Mouse (Mus musculus) limb, embryonic 11.5 days (tissue): ENCODE data around the gene Lpar6. TPM values are rescaled to one million over a fixed set of nuclear protein-coding genes. Genes with fewer than 3 reads are reported as not detected.

Source experiments
- ATAC-seq: fragments of 200-750 bp; cut with Nextera tagmentation; 2 replicates; pipeline ENCODE4 v1.8.0; 2017; ENCODE audit warnings: low read depth; ENCODE audit not compliant: insufficient number of reproducible peaks, low FRiP score, low TSS enrichment
- DNase-seq: peaks from one replicate; pipeline ENCODE4 v3.0.0-alpha.2; 2015; ENCODE audit warnings: low spot score
- H3K27ac ChIP-seq: fragments of 300-500 bp; sonication (generic); replicated peaks from 2 replicates; pipeline ENCODE4 v1.5.1; 2014; ENCODE audit warnings: low read depth, mild to moderate bottlenecking, low read length
- H3K27me3 ChIP-seq: fragments of 300-500 bp; sonication (generic); 2 replicates; pipeline ENCODE4 v1.6.1; 2014; ENCODE audit warnings: mild to moderate bottlenecking, low read length, mixed read lengths; ENCODE audit not compliant: control insufficient read depth, insufficient read depth
- H3K36me3 ChIP-seq: fragments of 300-500 bp; sonication (generic); 2 replicates; pipeline ENCODE4 v1.6.1; 2014; ENCODE audit warnings: mild to moderate bottlenecking, low read length, moderate library complexity, mixed read lengths; ENCODE audit not compliant: control insufficient read depth, insufficient read depth
- H3K4me1 ChIP-seq: fragments of 300-500 bp; sonication (generic); 2 replicates; pipeline ENCODE4 v1.6.1; 2014; ENCODE audit warnings: low read length, mixed read lengths; ENCODE audit not compliant: control insufficient read depth, insufficient read depth
- H3K4me2 ChIP-seq: fragments of 300-500 bp; sonication (generic); 2 replicates; pipeline ENCODE4 v1.6.1; 2014; ENCODE audit warnings: low read depth, mild to moderate bottlenecking, moderate library complexity; ENCODE audit not compliant: severe bottlenecking
- H3K4me3 ChIP-seq: fragments of 300-500 bp; sonication (generic); 2 replicates; pipeline ENCODE4 v1.5.1; 2014; ENCODE audit warnings: low read depth, low read length
- H3K9ac ChIP-seq: fragments of 300-500 bp; sonication (generic); 2 replicates; pipeline ENCODE4 v1.6.1; 2014; ENCODE audit warnings: mild to moderate bottlenecking, low read length
- H3K9me3 ChIP-seq: fragments of 300-500 bp; sonication (generic); 2 replicates; pipeline ENCODE4 v1.6.1; 2016; ENCODE audit warnings: low read length; ENCODE audit not compliant: control insufficient read depth
- WGBS: fragments of 180-500 bp; shearing (Covaris S2); extraction: QIAGEN DNeasy Blood & Tissue Kit; methylation state at CpG from one replicate; pipeline ENCODE4 v1.1.7; 2014; 5-methylcytosine and 5-hydroxymethylcytosine counted together
- polyA plus RNA-seq: library from polyadenylated mRNA; unstranded; fragments of >200 nt; fragmentation: Nextera tagmentation; extraction: Ambion mirVana; gene quantifications from 2 replicates; pipeline ENCODE4 v1.2.1, GENCODE M21; 2014

The Lpar6 gene
- polyA plus RNA-seq, 1 experiment from 2014 or later = 21.7 TPM

GRCm38 (mm10) chr14:73222316-73222970 is 15.3 kb upstream of the Lpar6 start:
- no peaks in the 10 kb centered on the region for H3K9me3 ChIP-seq
- H3K27me3 ChIP-seq = no peaks in the 10 kb centered on the region
- no peak overlapping the region for H3K4me2 ChIP-seq
- 90% methylated on average over 9 of the region's 9 CpGs for WGBS
- no peak overlapping the region for H3K9ac ChIP-seq
- H3K27ac ChIP-seq = no peak overlapping the region
- no peaks in the 10 kb centered on the region for H3K36me3 ChIP-seq
- no peaks in the 10 kb centered on the region for H3K4me1 ChIP-seq
- H3K4me3 ChIP-seq = no peak overlapping the region
- ATAC-seq = no peak
- no peak for DNase-seq

- ATAC-seq (no peak), DNase-seq (no peak)
- 78% methylated on average over 3 of the region's 3 CpGs for WGBS
Observed at GRCm38 (mm10) chr14:73226346-73226745, 11.3 kb upstream of the Lpar6 start.

GRCm38 (mm10) chr14:73226849-73227248 is 10.8 kb upstream of the Lpar6 start:
- H3K4me2 ChIP-seq = no peak overlapping the region
- H3K9ac ChIP-seq = no peak overlapping the region
- 5% methylated on average over 1 of the region's 1 CpGs for WGBS
- H3K4me3 ChIP-seq = no peak overlapping the region
- H3K36me3 ChIP-seq = no peaks in the 10 kb centered on the region
- H3K27me3 ChIP-seq = no peaks in the 10 kb centered on the region
- peaks cover 7% of the 10 kb centered on the region for H3K4me1 ChIP-seq
- H3K9me3 ChIP-seq = no peaks in the 10 kb centered on the region
- no peak for DNase-seq
- no peak for ATAC-seq
- H3K27ac ChIP-seq = no peak overlapping the region

More at GRCm38 (mm10) chr14:73226346-73226745, 11.3 kb upstream of the Lpar6 start:
- Histone ChIP-seq H3K27ac (no peak overlapping the region), H3K36me3 (no peaks in the 10 kb centered on the region), H3K4me2 (no peak overlapping the region), H3K9ac (no peak overlapping the region), H3K27me3 (no peaks in the 10 kb centered on the region), H3K4me3 (no peak overlapping the region), H3K4me1 (peaks cover 2% of the 10 kb centered on the region; the same call in 1 of the 2 replicates), H3K9me3 (no peaks in the 10 kb centered on the region)

GRCm38 (mm10) chr14:73231286-73231982 is 6.3 kb upstream of the Lpar6 start:
- DNase-seq = peak; percentile 38
- 12% methylated on average over 5 of the region's 5 CpGs for WGBS

GRCm38 (mm10) chr14:73234468-73235031 is 3.1 kb upstream of the Lpar6 start:
- ATAC-seq (peak; percentile 79; the same call in 1 of the 2 replicates), DNase-seq (peak; percentile 64)
- H3K4me2 ChIP-seq = 0 out of 2 replicates have a peak overlapping the region, but pooled peaks have one; percentile 17
- 0% methylated on average over 2 of the region's 2 CpGs for WGBS
- H3K27me3 ChIP-seq = no peaks in the 10 kb centered on the region
- no peaks in the 10 kb centered on the region for H3K9me3 ChIP-seq
- H3K4me3 ChIP-seq = no peak overlapping the region
- H3K27ac ChIP-seq = peak overlapping the region; percentile 82
- H3K9ac ChIP-seq = no peak overlapping the region
- peaks cover 23% of the 10 kb centered on the region for H3K4me1 ChIP-seq
- no peaks in the 10 kb centered on the region for H3K36me3 ChIP-seq

More at GRCm38 (mm10) chr14:73231286-73231982, 6.3 kb upstream of the Lpar6 start:
- no peak overlapping the region for H3K9ac ChIP-seq
- no peaks in the 10 kb centered on the region for H3K27me3 ChIP-seq
- ATAC-seq = no peak
- H3K4me2 ChIP-seq = no peak overlapping the region
- no peaks in the 10 kb centered on the region for H3K9me3 ChIP-seq
- H3K36me3 ChIP-seq = no peaks in the 10 kb centered on the region
- H3K27ac ChIP-seq = peak overlapping the region; percentile 75
- peaks cover 23% of the 10 kb centered on the region for H3K4me1 ChIP-seq
- H3K4me3 ChIP-seq = no peak overlapping the region

- H3K27me3 ChIP-seq = no peaks in the 10 kb centered on the region
- peak overlapping the region; percentile 35 for H3K4me2 ChIP-seq
- ATAC-seq = 0 out of 2 replicates have a peak, but pooled peaks have one; percentile 53
- no peaks in the 10 kb centered on the region for H3K36me3 ChIP-seq
- H3K9ac ChIP-seq = peak overlapping the region; percentile 81
- WGBS = under 1% methylated on average over 20 of the region's 20 CpGs
- peak overlapping the region; percentile 46 for H3K4me3 ChIP-seq
- peak overlapping the region; percentile 83 for H3K27ac ChIP-seq
- H3K4me1 ChIP-seq = peaks cover 16% of the 10 kb centered on the region; the same call in 1 of the 2 replicates
- DNase-seq = peak; percentile 78
- H3K9me3 ChIP-seq = no peaks in the 10 kb centered on the region
Observed at GRCm38 (mm10) chr14:73238498-73239250, 979 bp downstream of the Lpar6 start.

- DNase-seq = peak; percentile 72
- H3K4me3 ChIP-seq = peak overlapping the region; percentile 46
- WGBS = under 1% methylated on average over 6 of the region's 6 CpGs
Observed at GRCm38 (mm10) chr14:73239291-73239690, 1.6 kb downstream of the Lpar6 start.

GRCm38 (mm10) chr14:73239857-73240256 is 2.2 kb downstream of the Lpar6 start:
- Histone ChIP-seq H3K27me3 (no peaks in the 10 kb centered on the region), H3K36me3 (no peaks in the 10 kb centered on the region), H3K4me2 (no peak overlapping the region), H3K4me1 (peaks cover 8% of the 10 kb centered on the region; the same call in 1 of the 2 replicates), H3K9me3 (no peaks in the 10 kb centered on the region), H3K9ac (no peak overlapping the region), H3K27ac (no peak overlapping the region), H3K4me3 (no peak overlapping the region; the same call in 1 of the 2 replicates)
- WGBS = 59% methylated on average over 3 of the region's 3 CpGs
- ATAC-seq = no peak
- DNase-seq = no peak

More at GRCm38 (mm10) chr14:73239291-73239690, 1.6 kb downstream of the Lpar6 start:
- 0 out of 2 replicates have a peak, but pooled peaks have one; percentile 58 for ATAC-seq
- H3K36me3 ChIP-seq = no peaks in the 10 kb centered on the region
- peak overlapping the region; percentile 35; the same call in 1 of the 2 replicates for H3K4me2 ChIP-seq
- H3K9me3 ChIP-seq = no peaks in the 10 kb centered on the region
- peak overlapping the region; percentile 83 for H3K27ac ChIP-seq
- peak overlapping the region; percentile 81 for H3K9ac ChIP-seq
- no peaks in the 10 kb centered on the region for H3K27me3 ChIP-seq
- H3K4me1 ChIP-seq = peaks cover 14% of the 10 kb centered on the region; the same call in 1 of the 2 replicates
